Mouse (Mus musculus): ENCODE measurements at regions not wholly inside any gene's neighbourhood (a gene's known extent, or its start where the extent isn't known, plus 50 kb on each side); places are given as distances from the start of the nearest gene placed in this dataset.

GRCm38 (mm10) chr17:44418676-44419404 lies 230.5 kb downstream of the Clic5 start:
- peak; percentile 21 for DNase-seq (ENCODE audit: low spot score)
- intact Hi-C loops (cut with DNase I): no loop called here

GRCm38 (mm10) chr17:44419405-44419729 lies 231.0 kb downstream of the Clic5 start:
- intact Hi-C loops (cut with DNase I): no loop called here
- DNase-seq (ENCODE audit: low spot score): no peak

DNA sequence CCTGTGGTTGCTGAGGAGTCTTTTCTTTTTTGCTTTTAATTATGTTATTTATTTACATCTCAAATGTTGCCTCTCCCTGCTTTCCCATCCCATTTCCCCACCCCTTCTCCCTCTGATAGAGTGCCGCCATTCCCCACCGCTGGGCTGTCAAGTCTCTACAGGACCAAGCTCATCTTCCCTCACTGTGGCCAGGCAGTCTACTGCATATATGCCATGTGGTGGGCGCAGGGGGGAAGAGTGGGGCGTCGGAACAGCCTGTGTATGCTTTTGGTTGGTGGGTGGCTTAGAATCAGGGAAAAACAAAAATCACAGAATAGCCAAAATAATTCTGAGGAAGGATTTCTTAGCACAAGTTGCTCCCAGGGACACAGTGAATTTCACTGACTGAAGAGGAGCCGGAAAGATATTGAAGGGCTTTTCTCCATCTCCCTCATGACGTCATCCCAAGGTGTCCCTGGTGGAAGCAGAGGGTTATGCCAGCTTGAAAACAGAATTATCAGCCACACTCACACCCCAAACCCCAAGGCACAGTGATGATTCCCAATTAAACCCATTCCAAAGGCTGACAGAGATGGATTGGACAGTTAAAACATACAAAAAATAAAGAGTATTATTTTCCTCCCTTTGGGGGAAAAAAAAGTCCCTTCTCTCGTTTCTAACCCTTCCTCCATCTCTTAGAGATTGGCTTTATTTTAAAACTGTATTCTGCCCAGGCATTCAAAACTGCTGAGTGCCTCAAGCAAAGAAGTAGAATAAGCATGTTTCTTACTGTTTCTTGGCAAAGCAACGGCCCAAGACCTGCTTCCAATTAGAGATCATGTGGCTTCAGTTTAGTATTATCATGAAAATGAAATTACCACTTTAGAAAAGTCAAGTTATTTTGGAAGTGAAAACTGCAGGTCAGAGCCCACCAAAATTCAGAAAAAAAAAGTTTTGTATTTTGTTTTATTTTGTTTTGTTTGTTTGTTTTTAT lies 232.0 kb downstream of the Clic5 start:
- intact Hi-C loops (cut with DNase I): no loop called here

GRCm38 (mm10) chr17:44422161-44422560 lies 233.8 kb downstream of the Clic5 start:
- no peak for DNase-seq (ENCODE audit: low spot score)
- intact Hi-C loops (cut with DNase I): no loop called here

More for the DNA sequence above, 232.0 kb downstream of the Clic5 start:
- no peak for DNase-seq (ENCODE audit: low spot score)

DNA sequence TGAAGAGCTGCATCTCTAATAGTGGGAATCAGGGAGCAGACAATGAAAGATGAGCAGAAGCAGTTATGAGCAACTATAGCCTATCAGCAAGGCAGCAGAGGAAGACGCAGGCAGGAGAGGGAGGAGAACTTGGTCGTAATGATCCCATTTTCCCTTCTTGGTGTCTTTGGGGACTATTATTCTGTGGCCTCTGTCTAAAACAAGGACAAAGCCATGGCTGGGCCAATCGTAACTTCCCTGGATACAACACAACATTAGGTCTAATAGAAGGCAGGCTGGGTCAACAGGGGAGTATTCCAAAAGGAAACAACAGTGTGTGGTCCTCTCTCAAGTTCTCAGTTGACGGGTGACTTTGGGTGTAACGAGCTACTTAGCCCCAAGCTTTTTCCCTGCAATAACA lies 234.5 kb downstream of the Clic5 start:
- no peak for DNase-seq (ENCODE audit: low spot score)
- intact Hi-C loops (cut with DNase I): no loop called here

DNA sequence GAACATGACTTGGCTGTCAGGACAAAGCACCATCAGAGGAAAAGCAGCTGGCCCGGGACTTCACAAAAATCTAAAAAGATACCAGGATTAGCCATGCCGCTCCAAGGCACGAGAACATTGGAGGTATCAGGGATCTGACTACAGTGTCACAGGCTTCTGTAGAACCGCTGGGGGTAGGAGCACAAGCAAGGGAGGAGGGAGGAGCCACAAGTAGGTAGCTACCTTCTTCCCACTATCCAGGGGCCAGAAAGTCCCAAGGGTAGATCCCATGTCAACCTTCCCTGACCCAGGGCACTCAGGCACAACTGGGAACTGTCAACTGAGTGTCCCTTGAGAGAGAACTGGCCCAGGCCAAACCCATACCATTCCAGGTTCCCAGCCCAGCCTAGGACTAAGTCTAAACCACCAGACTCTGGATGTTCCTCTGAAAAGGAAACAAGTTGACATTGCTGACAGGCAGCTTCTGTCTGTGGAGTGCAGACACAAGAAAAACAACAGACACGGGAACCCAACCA lies 235.1 kb downstream of the Clic5 start:
- intact Hi-C loops (cut with DNase I): no loop called here
- DNase-seq (ENCODE audit: low spot score): peak; percentile 21

DNA sequence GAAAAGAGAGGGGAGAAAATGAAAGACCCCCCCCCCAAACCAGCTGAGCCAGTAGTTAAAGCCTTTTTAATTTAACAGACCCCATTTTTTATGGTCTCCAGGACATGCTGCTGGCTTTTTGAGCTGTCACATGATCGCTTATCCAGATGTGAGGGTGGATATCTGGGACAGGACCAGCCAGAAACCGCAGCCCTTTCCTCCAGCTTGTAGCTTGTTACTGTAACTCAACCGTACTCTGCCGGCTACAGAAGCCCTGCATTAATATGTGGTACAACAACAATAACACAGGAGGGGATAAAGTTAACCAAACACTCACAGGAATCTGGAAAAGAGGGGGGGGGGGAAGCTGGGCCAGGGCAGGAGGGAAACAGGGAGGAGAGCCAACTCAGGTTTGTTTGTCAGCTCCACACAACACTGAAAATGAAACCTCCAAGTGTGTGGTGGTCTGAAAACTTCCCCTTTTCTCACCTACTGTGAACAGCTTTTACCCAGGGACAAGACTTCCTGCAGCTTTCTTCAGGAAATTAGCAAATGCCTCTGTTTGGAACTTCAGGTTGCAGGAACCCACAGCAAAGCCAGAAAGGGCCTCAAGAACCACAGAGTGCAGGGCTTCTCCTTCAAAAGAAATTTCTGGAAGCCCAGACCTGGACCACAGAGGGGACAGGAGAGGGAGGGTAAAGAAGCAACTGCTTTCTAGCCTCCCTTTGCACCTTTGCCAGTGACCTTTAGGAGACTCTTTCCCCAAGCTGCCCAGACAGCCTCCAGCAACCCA lies 244.3 kb downstream of the Clic5 start:
- intact Hi-C loops (cut with DNase I): no loop called here
- DNase-seq (ENCODE audit: low spot score): no peak

DNA sequence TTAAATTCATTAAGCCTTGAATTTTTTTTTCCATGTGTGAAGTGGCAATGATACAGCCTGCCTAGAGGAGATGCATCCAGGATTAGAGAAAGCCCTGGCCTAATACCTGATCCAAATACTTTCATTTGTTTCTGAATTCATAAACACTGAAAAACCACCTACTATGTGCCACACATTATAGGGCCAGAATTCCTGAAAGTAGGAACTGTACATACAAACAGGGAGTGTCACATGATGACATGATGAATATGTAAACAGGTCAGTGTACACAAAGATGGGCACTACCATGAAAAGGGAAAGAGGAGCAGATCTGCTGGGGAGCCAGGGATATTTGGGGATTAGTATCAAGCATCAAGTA lies 244.9 kb downstream of the Clic5 start:
- DNase-seq (ENCODE audit: low spot score): no peak
- intact Hi-C loops (cut with DNase I): no loop called here

GRCm38 (mm10) chr17:44436536-44437043 lies 248.2 kb downstream of the Clic5 start:
- intact Hi-C loops (cut with DNase I): no loop called here
- no peak for DNase-seq (ENCODE audit: low spot score)

- no peak for DNase-seq (ENCODE audit: low spot score)
- intact Hi-C loops (cut with DNase I): no loop called here
These were observed 250.1 kb downstream of the Clic5 start for GRCm38 (mm10) chr17:44438526-44438925.

DNA sequence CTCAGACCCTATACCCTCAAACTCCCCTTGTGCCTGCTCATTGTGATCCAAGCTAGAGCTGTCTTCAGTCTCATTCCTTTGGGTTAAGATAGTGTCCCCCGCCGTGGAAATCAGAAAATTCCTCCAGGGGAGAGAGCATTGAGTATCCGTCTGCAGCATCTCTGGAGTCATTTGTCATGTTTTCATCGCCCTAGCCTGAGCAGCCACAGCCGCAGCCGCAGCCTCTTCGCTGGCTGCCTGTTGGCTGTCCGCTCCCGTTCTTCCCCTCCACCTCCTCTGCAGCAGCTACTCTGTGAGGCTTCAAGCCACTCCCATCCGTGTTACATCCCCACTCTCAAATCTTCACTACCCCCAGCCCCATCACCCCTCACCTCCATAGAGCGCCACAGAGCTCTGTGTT lies 255.1 kb downstream of the Clic5 start:
- intact Hi-C loops (cut with DNase I): no loop called here
- DNase-seq (ENCODE audit: low spot score): no peak

DNA sequence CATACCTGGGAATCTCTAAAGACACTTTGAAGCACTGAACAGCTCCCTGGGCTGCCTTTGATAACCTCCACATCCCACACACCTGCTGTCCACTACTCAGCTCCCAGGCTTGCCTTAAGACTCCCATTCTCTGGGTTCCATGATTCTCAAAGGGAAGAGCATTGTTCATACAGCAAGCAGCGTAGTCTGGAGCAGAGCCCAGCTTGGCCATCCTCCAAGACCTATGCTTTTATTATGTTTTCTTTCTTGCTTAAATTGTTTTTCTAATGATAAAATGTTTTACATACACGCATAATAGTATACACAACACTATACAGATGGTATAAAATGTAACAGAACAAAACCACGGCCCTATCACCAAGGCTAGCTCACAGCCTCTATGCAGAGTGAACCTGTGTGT lies 257.0 kb downstream of the Clic5 start:
- intact Hi-C loops (cut with DNase I): no loop called here
- no peak for DNase-seq (ENCODE audit: low spot score)
